Mouse (Mus musculus) C2C12 (cell line): Measurements from ENCODE around the gene Asb6. TPM values are rescaled to one million over a fixed set of nuclear protein-coding genes. Genes with fewer than 3 reads are reported as not detected.

Experiments
- H3K27me3 ChIP-seq: one replicate; pipeline ENCODE4 v1.6.1; 2011; ENCODE audit not compliant: control insufficient read depth, insufficient read depth, insufficient read length
- H3K36me3 ChIP-seq: one replicate; pipeline ENCODE4 v1.6.1; 2011; ENCODE audit not compliant: control insufficient read depth, insufficient read depth
- H3K4me3 ChIP-seq: one replicate; pipeline ENCODE4 v1.5.1; 2011; ENCODE audit warnings: mild to moderate bottlenecking, control low read depth; ENCODE audit not compliant: poor library complexity, insufficient read depth, severe bottlenecking
- H3K79me2 ChIP-seq: one replicate; pipeline ENCODE4 v1.6.1; 2011; ENCODE audit not compliant: control insufficient read depth, insufficient read depth
- H3K79me3 ChIP-seq: one replicate; pipeline ENCODE4 v1.6.1; 2011; ENCODE audit warnings: low read depth, control low read depth
- H3ac ChIP-seq: one replicate; pipeline ENCODE3; 2011; ENCODE audit warnings: low read depth; ENCODE audit not compliant: control insufficient read depth, insufficient read length
- CEBPB ChIP-seq: IDR thresholded peaks from one replicate; pipeline ENCODE4 v1.6.1; 2011; ENCODE audit warnings: low read depth, mild to moderate bottlenecking, control low read depth, moderate library complexity
- CTCF ChIP-seq: IDR thresholded peaks from one replicate; pipeline ENCODE4 v1.5.1; 2011; ENCODE audit not compliant: control insufficient read depth, insufficient read depth, insufficient read length
- FOSL1 ChIP-seq: IDR thresholded peaks from one replicate; pipeline ENCODE4 v1.8.0; 2011; ENCODE audit warnings: mild to moderate bottlenecking, low read length; ENCODE audit not compliant: poor library complexity, insufficient read depth, severe bottlenecking
- MAX ChIP-seq: IDR thresholded peaks from one replicate; pipeline ENCODE4 v1.6.1; 2011; ENCODE audit warnings: mild to moderate bottlenecking, control low read depth
- MYOD1 ChIP-seq: IDR thresholded peaks from one replicate; pipeline ENCODE4 v1.6.1; 2011; ENCODE audit warnings: low read depth; ENCODE audit not compliant: control insufficient read depth, insufficient read length
- MYOG ChIP-seq: IDR thresholded peaks from one replicate; pipeline ENCODE4 v1.6.1; 2011; ENCODE audit not compliant: control insufficient read depth, insufficient read length; ENCODE audit errors: extremely low read depth
- USF1 ChIP-seq: IDR thresholded peaks from one replicate; pipeline ENCODE4 v1.6.1; 2011; ENCODE audit warnings: low read depth, mild to moderate bottlenecking, control low read depth, moderate library complexity
- polyA plus RNA-seq: library from polyadenylated mRNA; unstranded; fragments of >200 nt; fragmentation: generic; extraction: Trizol; gene quantifications from one replicate; pipeline ENCODE4 v1.2.1, GENCODE M21; 2012; ENCODE audit warnings: missing spikeins

Asb6 gene
- polyA plus RNA-seq, 1 experiment, result 69.2 TPM

GRCm38 (mm10) chr2:30857076-30857475, 26.9 kb upstream of the Asb6 start:
- Histone ChIP-seq H3K4me3 (no peak overlapping the region), H3K27me3 (no peaks in the 10 kb centered on the region), H3K79me3 (peaks cover 36% of the 10 kb centered on the region), H3K79me2 (peaks cover 89% of the 10 kb centered on the region), H3ac (no peak overlapping the region), H3K36me3 (peaks cover 13% of the 10 kb centered on the region)
- TF ChIP-seq MAX (no peak), MYOG (no peak), MYOD1 (no peak), CEBPB (no peak), FOSL1 (no peak), USF1 (no peak), CTCF (no peak)

- Histone ChIP-seq H3K4me3 (no peak overlapping the region), H3K36me3 (peaks cover 29% of the 10 kb centered on the region), H3ac (no peak overlapping the region), H3K79me2 (peaks cover 82% of the 10 kb centered on the region), H3K27me3 (no peaks in the 10 kb centered on the region), H3K79me3 (peaks cover 43% of the 10 kb centered on the region)
- TF ChIP-seq MAX (no peak), MYOG (no peak), FOSL1 (no peak), MYOD1 (no peak), USF1 (no peak), CTCF (no peak), CEBPB (no peak)
These were observed 22.7 kb upstream of the Asb6 start for GRCm38 (mm10) chr2:30852771-30853313.

GRCm38 (mm10) chr2:30850581-30850980, 20.4 kb upstream of the Asb6 start:
- H3ac ChIP-seq, result no peak overlapping the region
- H3K4me3 ChIP-seq, result no peak overlapping the region
- peaks cover 29% of the 10 kb centered on the region for H3K36me3 ChIP-seq
- TF ChIP-seq MYOG, result no peak
- TF ChIP-seq MYOD1, result peak; percentile 82
- peak; percentile 1 for TF ChIP-seq MAX
- peaks cover 82% of the 10 kb centered on the region for H3K79me2 ChIP-seq
- H3K27me3 ChIP-seq, result no peaks in the 10 kb centered on the region
- peaks cover 49% of the 10 kb centered on the region for H3K79me3 ChIP-seq

GRCm38 (mm10) chr2:30848184-30848583, 18.1 kb upstream of the Asb6 start:
- H3K36me3 ChIP-seq, result peaks cover 26% of the 10 kb centered on the region
- peaks cover 42% of the 10 kb centered on the region for H3K79me3 ChIP-seq
- H3K27me3 ChIP-seq, result no peaks in the 10 kb centered on the region
- peaks cover 70% of the 10 kb centered on the region for H3K79me2 ChIP-seq
- TF ChIP-seq FOSL1 (peak; percentile 73), MAX (peak; percentile 86), MYOD1 (no peak)
- no peak overlapping the region for H3ac ChIP-seq
- H3K4me3 ChIP-seq, result no peak overlapping the region

GRCm38 (mm10) chr2:30846723-30847122, 16.6 kb upstream of the Asb6 start:
- peaks cover 31% of the 10 kb centered on the region for H3K79me3 ChIP-seq
- TF ChIP-seq USF1 (no peak), FOSL1 (no peak), CTCF (no peak), MYOD1 (peak; percentile 57)

GRCm38 (mm10) chr2:30846236-30846635, 16.1 kb upstream of the Asb6 start:
- peaks cover 8% of the 10 kb centered on the region for H3K36me3 ChIP-seq
- H3K4me3 ChIP-seq, result peak overlapping the region; percentile 67
- peaks cover 26% of the 10 kb centered on the region for H3K79me3 ChIP-seq
- TF ChIP-seq MYOG (no peak), CTCF (no peak), MAX (no peak), USF1 (no peak), CEBPB (no peak), MYOD1 (no peak), FOSL1 (no peak)
- peak overlapping the region; percentile 66 for H3ac ChIP-seq
- H3K27me3 ChIP-seq, result no peaks in the 10 kb centered on the region
- H3K79me2 ChIP-seq, result peaks cover 51% of the 10 kb centered on the region

More at GRCm38 (mm10) chr2:30846723-30847122, 16.6 kb upstream of the Asb6 start:
- no peaks in the 10 kb centered on the region for H3K27me3 ChIP-seq
- peaks cover 12% of the 10 kb centered on the region for H3K36me3 ChIP-seq
- H3K4me3 ChIP-seq, result peak overlapping the region; percentile 67
- H3ac ChIP-seq, result peak overlapping the region; percentile 71
- H3K79me2 ChIP-seq, result peaks cover 56% of the 10 kb centered on the region
